16 mouse cellular contexts compared by ENCODE assay signal in the genomic region with DNA sequence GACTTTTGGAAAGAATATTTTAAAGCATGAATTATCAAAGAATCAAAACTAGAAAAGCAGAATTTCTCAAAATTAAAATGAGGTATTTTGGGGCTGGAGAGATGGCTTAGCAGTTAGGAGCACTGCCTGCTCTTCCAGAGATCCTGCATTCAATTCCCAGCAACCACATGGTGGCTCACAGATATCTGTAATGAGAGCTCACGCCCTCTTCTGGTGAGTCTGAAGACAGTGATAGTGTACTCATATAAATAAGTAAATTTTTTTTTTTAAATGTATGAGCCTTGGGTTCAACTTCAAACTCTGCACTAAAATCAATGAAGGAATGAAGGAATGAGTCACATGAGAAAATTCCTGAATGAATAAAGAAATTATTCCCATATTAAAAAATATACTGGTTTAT.
DNase-seq lines count a peak whose midpoint lies in the region; ATAC-seq and TF ChIP-seq lines count a peak whose summit lies in the region.
"Had no signal": no experiment of that assay in that cellular context is flagged by ENCODE, and none has a peak within 500 bp of the region (broad histone marks: within the 10 kb centered on the region; RNA-seq: fewer than 3 reads in every experiment).

No protein-coding gene starts in this region.

- H3K36me3 ChIP-seq in kidney, postnatal 0 days (ENCODE audit: insufficient read depth, low read length), result peaks cover 31% of the 10 kb centered on the region

- no peaks in the 10 kb centered on the region for H3K9me3 ChIP-seq in kidney, postnatal 0 days (replicated peaks; ENCODE audit: low read length)
- H3K9me3 ChIP-seq: heart, embryonic 15.5 days; midbrain, embryonic 12.5 days; neural tube, embryonic 13.5 days had no signal

- no peak overlapping the region for H3K27ac ChIP-seq in kidney, postnatal 0 days
- H3K27ac ChIP-seq: heart, embryonic 15.5 days; liver, embryonic 14.5 days; midbrain, embryonic 12.5 days; neural tube, embryonic 13.5 days had no signal

- DNase-seq in cerebellum, postnatal 14 days, result peak; percentile 7 to 8
- DNase-seq in cerebellum, postnatal 4 days (ENCODE audit: low spot score in 2 of 2), result no peak
- DNase-seq in kidney, postnatal 0 days (ENCODE audit: low spot score), result peak; percentile 36
- DNase-seq in kidney, adult 8-10 months, result no peak
- peak; percentile 12 for DNase-seq in A20 (ENCODE audit: low read depth, low spot score)
- peak; percentile 27 for DNase-seq in brain, adult 2 months (ENCODE audit: low read depth, low spot score)
- DNase-seq in spleen, postnatal 4 days (ENCODE audit: low spot score in 2 of 2), result no peak
- DNase-seq: cerebellum, adult 9-11 months; gastrocnemius, postnatal 10 days; kidney, postnatal 4 days; thymus, postnatal 36 days had no signal

- no peak for ATAC-seq in kidney, postnatal 0 days (replicated peaks; ENCODE audit: low FRiP score, low read depth)
- no peak for ATAC-seq in erythroblast, adult 5-6 weeks (replicated peaks; ENCODE audit: low FRiP score, poor library complexity, severe bottlenecking)

- H3K4me2 ChIP-seq in kidney, postnatal 0 days (ENCODE audit: low read length), result no peak overlapping the region
- H3K4me2 ChIP-seq: heart, embryonic 15.5 days; midbrain, embryonic 12.5 days; neural tube, embryonic 13.5 days had no signal

- no peak overlapping the region for H3K4me3 ChIP-seq in kidney, postnatal 0 days (replicated peaks; ENCODE audit: low read depth, low read length)
- H3K4me3 ChIP-seq: heart, embryonic 15.5 days; midbrain, embryonic 12.5 days; neural tube, embryonic 13.5 days had no signal

- H3K9ac ChIP-seq in kidney, postnatal 0 days (ENCODE audit: low read depth, low read length), result no peak overlapping the region
- H3K9ac ChIP-seq: heart, embryonic 15.5 days; liver, embryonic 14.5 days; midbrain, embryonic 12.5 days; neural tube, embryonic 13.5 days had no signal

- TF ChIP-seq CTCF in kidney, postnatal 0 days (IDR thresholded peaks at IDR 0.05; ENCODE audit: low read depth), result peak; percentile 56

- H3K27me3 ChIP-seq in kidney, postnatal 0 days (ENCODE audit: insufficient read depth, low read length), result no peaks in the 10 kb centered on the region
- H3K27me3 ChIP-seq: heart, embryonic 15.5 days; midbrain, embryonic 12.5 days; neural tube, embryonic 13.5 days had no signal

- 66% methylated on average over 1 of the region's 1 CpGs for WGBS in kidney, postnatal 0 days

- H3K4me1 ChIP-seq in kidney, postnatal 0 days (replicated peaks; ENCODE audit: insufficient read depth, low read length), result no peaks in the 10 kb centered on the region
- H3K4me1 ChIP-seq: heart, embryonic 15.5 days; midbrain, embryonic 12.5 days; neural tube, embryonic 13.5 days had no signal

Comparison
In these comparisons a context has a peak if more than half of its experiments do, and no peak if none do; other contexts are left out.
1. DNase-seq: peak in cerebellum, postnatal 14 days (2 of 2), kidney, postnatal 0 days (single experiment), A20 (single experiment) and brain, adult 2 months (single experiment); none in cerebellum, postnatal 4 days (0 of 2), kidney, adult 8-10 months (0 of 2) and spleen, postnatal 4 days (0 of 2).